Mouse (Mus musculus) spleen, adult 2 months (tissue): ENCODE results near the gene Nxn. TPM values are rescaled to one million over a fixed set of nuclear protein-coding genes. Genes with fewer than 3 reads are reported as not detected.

ENCODE experiments used
- DNase-seq, 2 experiments: peaks; one replicate each; pipeline versions ENCODE4 v3.0.0 to v3.0.0-alpha.2; 2012 to 2021; ENCODE audit warnings: low spot score in 2 of 2, low read depth in 1 of 2
- H3K27ac ChIP-seq: fragments of 200-500 bp; 2 replicates; pipeline ENCODE4 v1.5.1; 2012; ENCODE audit warnings: low read length, inconsistent platforms; ENCODE audit not compliant: insufficient read depth
- H3K27me3 ChIP-seq: fragments of 200-500 bp; 2 replicates; pipeline ENCODE4 v1.6.1; 2012; ENCODE audit warnings: mild to moderate bottlenecking, moderate library complexity, low read length, inconsistent platforms; ENCODE audit not compliant: control insufficient read depth, insufficient read depth
- H3K36me3 ChIP-seq: fragments of 200-500 bp; 2 replicates; pipeline ENCODE4 v1.6.1; 2012; ENCODE audit warnings: mild to moderate bottlenecking, low read length, inconsistent platforms; ENCODE audit not compliant: control insufficient read depth, insufficient read depth
- H3K4me1 ChIP-seq: fragments of 200-500 bp; 2 replicates; pipeline ENCODE4 v1.6.1; 2011; ENCODE audit warnings: inconsistent platforms; ENCODE audit not compliant: control insufficient read depth, insufficient read depth, insufficient read length
- H3K4me3 ChIP-seq: fragments of 200-500 bp; 2 replicates; pipeline ENCODE4 v1.5.1; 2011; ENCODE audit warnings: mild to moderate bottlenecking, inconsistent platforms; ENCODE audit not compliant: insufficient read depth, insufficient read length; ENCODE audit errors: extremely low read depth
- CTCF ChIP-seq: fragments of 200-500 bp; IDR thresholded peaks from 2 replicates; pipeline ENCODE4 v1.5.1; 2011; ENCODE audit warnings: mild to moderate bottlenecking, inconsistent platforms; ENCODE audit not compliant: insufficient read depth, insufficient read length, insufficient replicate concordance; ENCODE audit errors: extremely low read depth
- POLR2A ChIP-seq: fragments of 200-500 bp; IDR thresholded peaks from 2 replicates; pipeline ENCODE4 v1.6.1; 2011; ENCODE audit warnings: low read depth, low read length, inconsistent platforms
- WGBS: fragments of 180-500 bp; shearing (Covaris S2); methylation state at CpG from one replicate; pipeline ENCODE4 v1.1.7; 2018; 5-methylcytosine and 5-hydroxymethylcytosine counted together
- polyA plus RNA-seq: library from polyadenylated mRNA; depleted of rRNA; stranded (reverse); fragments of >200 nt; gene quantifications from 2 replicates; pipeline ENCODE4 v1.2.3, GENCODE M21; 2012

Nxn gene
- polyA plus RNA-seq, 1 experiment, result 6.9 TPM

DNA sequence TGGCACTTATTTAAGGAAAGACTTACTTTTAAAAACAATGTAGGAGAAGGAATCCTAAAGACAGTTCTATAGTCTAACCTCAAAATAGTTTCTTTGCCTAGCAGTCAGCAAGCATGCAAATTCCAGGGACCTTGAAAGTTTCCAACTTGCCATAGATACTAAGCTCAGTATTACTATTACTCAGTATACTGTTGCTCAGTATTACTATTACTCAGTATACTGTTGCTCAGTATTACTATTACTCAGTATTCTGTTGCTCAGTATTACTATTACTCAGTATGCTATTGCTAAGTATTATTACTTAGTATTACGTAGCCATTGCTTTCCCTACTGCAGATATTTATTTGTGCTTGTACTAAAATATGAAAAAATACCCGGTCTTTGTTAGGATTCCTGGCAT is 159.2 kb downstream of the Nxn start:
- no peak for DNase-seq
- Histone ChIP-seq H3K36me3 (peaks cover 12% of the 10 kb centered on the region), H3K27me3 (no peaks in the 10 kb centered on the region), H3K27ac (no peak overlapping the region), H3K4me1 (peaks cover 3% of the 10 kb centered on the region; the same call in 1 of the 2 replicates), H3K4me3 (no peak overlapping the region)
- TF ChIP-seq POLR2A, result no peak
- no peak for TF ChIP-seq CTCF
- 94% methylated on average over 2 of the region's 2 CpGs for WGBS

DNA sequence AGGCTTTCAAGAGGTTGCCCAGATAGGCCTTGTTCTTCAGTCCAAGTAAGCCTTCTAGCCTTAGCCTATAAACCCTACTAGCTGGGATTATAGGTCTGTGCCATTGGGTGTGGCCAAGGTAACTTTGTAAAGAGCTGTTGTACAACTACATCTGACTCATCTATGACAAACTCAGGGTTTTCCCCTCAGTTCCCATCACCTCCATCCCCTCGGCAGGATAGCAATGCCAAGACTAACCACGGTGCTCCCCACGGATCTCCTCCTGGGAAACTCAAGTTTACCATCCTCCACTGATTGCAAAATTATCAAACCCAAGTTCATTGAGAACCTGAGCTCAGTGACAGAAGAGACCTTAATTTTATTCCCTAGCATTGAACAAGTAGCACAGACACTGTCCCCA is 162.8 kb downstream of the Nxn start:
- H3K27me3 ChIP-seq, result no peaks in the 10 kb centered on the region
- DNase-seq, result no peak
- H3K36me3 ChIP-seq, result peaks cover 29% of the 10 kb centered on the region
- TF ChIP-seq CTCF, result no peak
- no peak for TF ChIP-seq POLR2A
- H3K4me3 ChIP-seq, result no peak overlapping the region
- H3K4me1 ChIP-seq, result no peaks in the 10 kb centered on the region
- no peak overlapping the region for H3K27ac ChIP-seq
- whole genome bisulfite sequencing, result 91% methylated on average over 3 of the region's 3 CpGs

DNA sequence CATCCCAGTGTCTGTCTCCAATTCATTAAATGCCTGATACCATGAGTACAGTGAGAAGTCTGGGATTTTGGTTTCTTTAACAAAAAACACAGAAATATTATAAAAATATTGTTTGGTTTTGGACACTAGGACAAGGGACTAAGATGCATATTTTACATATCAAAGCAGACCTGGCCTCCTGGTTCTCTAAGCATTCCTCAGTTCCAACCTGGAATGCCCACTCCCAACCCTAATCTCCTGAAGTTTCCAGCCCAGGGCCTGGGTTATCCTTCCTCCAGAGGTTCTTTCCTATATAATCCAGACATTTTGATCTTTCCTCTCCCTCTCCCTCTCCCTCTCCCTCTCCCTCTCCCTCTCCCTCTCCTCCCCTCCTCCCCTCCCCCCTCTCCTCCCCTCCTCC is 173.9 kb downstream of the Nxn start:
- TF ChIP-seq CTCF, result no peak
- no peak for TF ChIP-seq POLR2A
- Histone ChIP-seq H3K27ac (no peak overlapping the region), H3K4me1 (no peaks in the 10 kb centered on the region), H3K36me3 (peaks cover 9% of the 10 kb centered on the region), H3K27me3 (no peaks in the 10 kb centered on the region), H3K4me3 (no peak overlapping the region)
- DNase-seq, result no peak

DNA sequence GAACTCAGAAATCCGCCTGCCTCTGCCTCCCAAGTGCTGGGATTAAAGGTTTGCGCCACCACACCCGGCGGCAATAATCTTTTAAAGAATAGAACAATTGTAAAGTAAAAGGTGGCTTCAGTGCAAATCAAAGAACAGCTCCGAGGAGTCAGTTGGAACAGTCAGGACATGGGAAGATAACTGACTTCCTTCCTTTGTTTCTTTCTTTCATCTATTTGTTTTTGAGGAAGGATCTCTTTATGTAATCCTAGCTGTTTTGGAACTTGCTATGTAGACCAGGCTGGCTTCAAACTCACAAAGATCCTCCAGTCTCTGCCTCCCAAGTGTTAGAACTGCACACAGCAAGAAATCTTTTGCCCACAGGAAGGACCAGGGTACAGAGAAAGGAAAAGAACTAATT is 174.3 kb downstream of the Nxn start:
- H3K36me3 ChIP-seq, result peaks cover 9% of the 10 kb centered on the region
- TF ChIP-seq POLR2A (no peak), CTCF (no peak)
- no peak for DNase-seq
- no peaks in the 10 kb centered on the region for H3K27me3 ChIP-seq
- H3K4me1 ChIP-seq, result no peaks in the 10 kb centered on the region
- H3K27ac ChIP-seq, result no peak overlapping the region
- no peak overlapping the region for H3K4me3 ChIP-seq
- WGBS, result 89% methylated on average over 5 of the region's 5 CpGs

DNA sequence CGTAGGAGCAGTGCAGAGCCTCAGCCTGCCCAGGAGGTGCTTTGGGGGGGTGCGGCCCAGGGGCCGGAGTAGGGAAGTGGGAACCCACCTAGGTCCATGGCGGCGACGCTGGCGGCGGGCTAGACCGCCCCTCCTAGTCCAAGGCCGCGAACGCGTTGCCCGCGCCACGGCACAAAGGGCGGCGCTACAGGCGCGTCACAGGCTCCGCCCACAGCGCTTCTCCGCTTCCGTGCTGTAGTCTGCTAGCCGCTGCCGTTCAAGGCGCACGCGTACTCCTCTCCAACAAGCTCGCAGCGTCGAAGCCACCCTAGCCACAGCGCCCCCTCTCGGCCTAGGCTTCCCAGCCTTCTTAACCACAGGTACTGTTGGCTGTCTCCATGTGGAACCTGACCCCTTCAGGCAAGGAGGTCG is 181.5 kb downstream of the Nxn start, which contains the start of the genes Dbil5 and Gemin4:
Gene Dbil5, plus strand, starts transcription at position 219 of the 411 bp plus-strand sequence.
Gene Gemin4, minus strand, starts transcription at position 275 of the 411 bp plus-strand sequence.
- Histone ChIP-seq H3K27ac (peak within 1 kb of the TSS; percentile 65; the same call in 1 of the 2 replicates), H3K27me3 (no peaks in the 10 kb centered on the region), H3K4me3 (peak within 1 kb of the TSS; percentile 80), H3K4me1 (peaks cover 8% of the 10 kb centered on the region; the same call in 1 of the 2 replicates), H3K36me3 (peaks cover 11% of the 10 kb centered on the region)
- peak; percentile 94; the same call in 1 of the 2 replicates for TF ChIP-seq CTCF
- TF ChIP-seq POLR2A, result peak; percentile 83
- DNase-seq, result peak; percentile 95 to 97
- WGBS, result under 1% methylated on average over 35 of the region's 35 CpGs

DNA sequence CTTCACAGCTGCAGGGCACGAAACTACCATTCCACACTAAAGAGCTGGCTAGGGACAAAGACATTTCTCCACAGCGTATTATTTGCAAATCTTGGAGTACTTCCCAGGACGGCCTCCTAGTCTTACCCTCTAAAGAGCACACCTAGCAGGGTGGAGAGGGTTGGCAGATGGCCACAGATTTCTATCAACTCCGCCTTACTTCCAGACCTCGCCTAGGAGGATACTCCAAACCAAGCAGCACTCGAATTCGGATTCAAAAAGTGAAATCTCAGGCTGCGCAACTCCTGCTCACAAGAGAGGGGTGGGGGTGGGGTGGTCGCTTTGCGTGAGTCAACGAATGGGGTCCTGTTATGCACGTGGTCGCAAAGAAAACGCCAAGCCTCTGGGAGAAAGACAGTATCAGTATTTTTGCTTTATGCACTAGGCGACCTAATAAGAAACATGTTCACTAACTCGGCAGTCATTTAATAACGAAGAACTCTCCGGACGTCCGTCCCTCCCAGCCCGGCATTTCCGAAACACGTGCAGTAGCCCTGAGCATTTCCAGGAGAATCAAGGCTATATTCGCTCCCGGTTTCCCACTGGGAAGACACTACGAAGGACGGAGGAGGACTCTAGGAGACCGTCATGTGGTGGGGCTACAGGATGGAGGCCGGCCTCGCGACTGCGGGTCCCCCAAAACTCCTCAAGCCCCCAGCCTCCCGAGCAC is 182.1 kb downstream of the Nxn start:
- peak overlapping the region; percentile 80 for H3K4me3 ChIP-seq
- peaks cover 8% of the 10 kb centered on the region; the same call in 1 of the 2 replicates for H3K4me1 ChIP-seq
- 3% methylated on average over 33 of the region's 33 CpGs for WGBS
- peak overlapping the region; percentile 65; the same call in 1 of the 2 replicates for H3K27ac ChIP-seq
- TF ChIP-seq POLR2A (no peak), CTCF (no peak)
- H3K36me3 ChIP-seq, result peaks cover 11% of the 10 kb centered on the region
- H3K27me3 ChIP-seq, result no peaks in the 10 kb centered on the region
- DNase-seq, result no peak

DNA sequence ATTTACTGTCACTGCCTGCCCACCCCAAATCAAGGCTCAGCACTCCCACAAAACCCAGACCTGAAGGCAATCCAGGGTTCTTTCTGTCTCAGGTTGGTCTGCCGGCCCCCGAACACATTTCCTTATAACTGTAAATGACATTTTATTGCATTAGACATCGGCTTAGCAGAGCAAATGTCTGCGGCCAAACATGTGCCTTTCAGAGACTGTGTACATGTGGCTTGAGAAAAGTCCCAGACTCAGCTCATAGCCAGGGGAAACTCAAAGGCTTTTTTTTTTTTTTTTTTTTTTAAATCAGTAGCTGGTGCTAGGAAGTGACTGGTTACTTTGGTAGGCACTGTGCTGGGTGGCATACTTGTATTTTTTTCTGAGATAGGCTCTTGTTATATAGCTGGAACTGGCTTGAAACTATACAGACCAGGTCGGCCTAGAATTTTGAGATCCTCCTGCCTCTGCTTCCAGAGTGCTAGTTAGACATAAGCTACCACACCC is 182.8 kb downstream of the Nxn start:
- no peak overlapping the region for H3K27ac ChIP-seq
- H3K27me3 ChIP-seq, result no peaks in the 10 kb centered on the region
- H3K36me3 ChIP-seq, result peaks cover 11% of the 10 kb centered on the region
- no peak for DNase-seq
- WGBS, result 90% methylated on average over 5 of the region's 5 CpGs
- no peak overlapping the region for H3K4me3 ChIP-seq
- peaks cover 8% of the 10 kb centered on the region; the same call in 1 of the 2 replicates for H3K4me1 ChIP-seq
- no peak for TF ChIP-seq POLR2A
- TF ChIP-seq CTCF, result no peak
